Mouse (Mus musculus): Measurements from ENCODE around the gene Myom1. TPM values are rescaled to one million over a fixed set of nuclear protein-coding genes. Genes with fewer than 3 reads are reported as not detected.

Myom1 gene
- polyA plus RNA-seq, 1 experiment from 2014 or later: 3.0 TPM

DNA sequence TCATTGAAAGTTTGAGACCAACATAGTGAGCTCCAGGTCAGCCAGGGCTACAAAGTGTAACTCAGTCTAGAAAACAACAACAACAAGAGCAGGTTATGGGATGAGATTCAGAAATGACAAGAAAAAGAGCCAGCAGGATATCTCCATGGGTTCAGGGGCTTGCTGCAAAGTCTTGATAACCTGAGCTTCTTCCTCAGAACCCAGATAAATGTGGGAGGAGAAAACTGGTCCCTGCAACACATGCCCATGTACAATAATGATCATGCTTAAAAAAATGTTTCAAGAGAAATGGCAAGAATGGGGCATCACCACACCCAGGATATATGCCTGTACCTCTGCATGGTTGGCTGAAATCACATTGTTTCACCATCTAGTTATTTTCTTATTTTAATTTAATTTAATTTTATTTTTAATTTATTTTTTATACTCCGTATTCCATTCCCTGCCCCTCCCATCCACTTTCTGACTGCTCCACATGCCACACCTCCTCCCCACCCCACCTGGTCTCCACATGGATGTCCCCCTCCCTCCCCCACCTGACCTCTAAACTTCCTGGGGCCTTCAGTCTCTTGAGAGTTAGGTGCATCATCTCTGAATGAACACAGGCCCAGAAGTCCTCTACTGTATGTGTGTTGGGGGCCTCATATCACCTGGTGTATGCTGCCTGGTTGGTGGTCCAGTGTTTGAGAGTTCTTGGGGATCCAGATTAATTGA is 143.0 kb downstream of the Myom1 start:
- DNase-seq (ENCODE audit: low spot score): no peak
- ATAC-seq (replicated peaks; ENCODE audit: low FRiP score, low read depth): no peak
- Histone ChIP-seq H3K27me3 (ENCODE audit: insufficient read depth, low read length) (no peaks in the 10 kb centered on the region), H3K27ac (no peak overlapping the region), H3K9ac (ENCODE audit: low read depth, low read length) (no peak overlapping the region), H3K36me3 (ENCODE audit: insufficient read depth, low read length) (no peaks in the 10 kb centered on the region), H3K4me2 (ENCODE audit: low read length) (no peak overlapping the region), H3K4me1 (replicated peaks; ENCODE audit: insufficient read depth, low read length) (no peaks in the 10 kb centered on the region), H3K9me3 (replicated peaks; ENCODE audit: low read length) (no peaks in the 10 kb centered on the region), H3K4me3 (replicated peaks; ENCODE audit: low read depth, low read length) (no peak overlapping the region)
- WGBS: 92% methylated on average over 1 of the region's 1 CpGs
- TF ChIP-seq CTCF (IDR thresholded peaks at IDR 0.05; ENCODE audit: low read depth): no peak

DNA sequence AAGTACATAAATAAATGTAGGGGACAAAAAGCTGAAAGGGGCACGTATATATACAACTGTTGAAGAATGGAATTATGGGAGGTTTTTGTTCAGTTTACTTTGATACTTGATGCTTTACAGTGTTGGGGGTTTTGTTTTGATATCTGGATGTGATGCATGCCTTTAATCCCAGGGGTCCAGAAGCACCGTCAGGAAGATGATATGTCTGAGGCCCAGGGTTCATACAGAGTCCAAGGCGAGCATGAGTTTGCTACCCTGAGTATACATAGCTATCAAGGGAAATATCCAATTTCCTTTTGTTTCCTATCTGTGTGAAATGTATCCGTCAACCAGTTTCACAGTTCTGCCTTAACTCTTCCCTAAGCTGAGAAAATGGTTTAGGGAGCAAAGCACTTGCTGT is 150.9 kb downstream of the Myom1 start:
- Histone ChIP-seq H3K4me2 (ENCODE audit: low read length) (no peak overlapping the region; the same call in 1 of the 2 replicates), H3K36me3 (ENCODE audit: insufficient read depth, low read length) (no peaks in the 10 kb centered on the region), H3K27ac (peak overlapping the region; percentile 70), H3K9me3 (replicated peaks; ENCODE audit: low read length) (no peaks in the 10 kb centered on the region), H3K9ac (ENCODE audit: low read depth, low read length) (no peak overlapping the region), H3K4me1 (replicated peaks; ENCODE audit: insufficient read depth, low read length) (peaks cover 12% of the 10 kb centered on the region), H3K27me3 (ENCODE audit: insufficient read depth, low read length) (no peaks in the 10 kb centered on the region), H3K4me3 (replicated peaks; ENCODE audit: low read depth, low read length) (no peak overlapping the region)
- no peak for TF ChIP-seq CTCF (IDR thresholded peaks at IDR 0.05; ENCODE audit: low read depth)
- no peak; the same call in 1 of the 2 replicates for ATAC-seq (replicated peaks; ENCODE audit: low FRiP score, low read depth)
- WGBS: 22% methylated on average over 4 of the region's 4 CpGs
- peak; percentile 79 for DNase-seq (ENCODE audit: low spot score)

- no peak for TF ChIP-seq CTCF (IDR thresholded peaks at IDR 0.05; ENCODE audit: low read depth)
- WGBS: 22% methylated on average over 1 of the region's 1 CpGs
- no peak for DNase-seq (ENCODE audit: low spot score)
These were observed 152.8 kb downstream of the Myom1 start for GRCm38 (mm10) chr17:71155271-71155670.

GRCm38 (mm10) chr17:71159152-71159567 is 156.7 kb downstream of the Myom1 start:
- ATAC-seq (replicated peaks; ENCODE audit: low FRiP score, low read depth): peak; percentile 89
- Histone ChIP-seq H3K36me3 (ENCODE audit: insufficient read depth, low read length) (no peaks in the 10 kb centered on the region), H3K9me3 (replicated peaks; ENCODE audit: low read length) (no peaks in the 10 kb centered on the region), H3K4me3 (replicated peaks; ENCODE audit: low read depth, low read length) (no peak overlapping the region), H3K4me1 (replicated peaks; ENCODE audit: insufficient read depth, low read length) (peaks cover 16% of the 10 kb centered on the region; the same call in 1 of the 2 replicates), H3K27ac (peak overlapping the region; percentile 84), H3K9ac (ENCODE audit: low read depth, low read length) (no peak overlapping the region), H3K27me3 (ENCODE audit: insufficient read depth, low read length) (no peaks in the 10 kb centered on the region), H3K4me2 (ENCODE audit: low read length) (no peak overlapping the region)
- DNase-seq (ENCODE audit: low spot score): peak; percentile 60
- no peak for TF ChIP-seq CTCF (IDR thresholded peaks at IDR 0.05; ENCODE audit: low read depth)
- WGBS: 21% methylated on average over 4 of the region's 4 CpGs

More at GRCm38 (mm10) chr17:71155271-71155670, 152.8 kb downstream of the Myom1 start:
- Histone ChIP-seq H3K27ac (no peak overlapping the region), H3K4me2 (ENCODE audit: low read length) (no peak overlapping the region), H3K27me3 (ENCODE audit: insufficient read depth, low read length) (no peaks in the 10 kb centered on the region), H3K4me1 (replicated peaks; ENCODE audit: insufficient read depth, low read length) (peaks cover 22% of the 10 kb centered on the region), H3K4me3 (replicated peaks; ENCODE audit: low read depth, low read length) (no peak overlapping the region), H3K9me3 (replicated peaks; ENCODE audit: low read length) (no peaks in the 10 kb centered on the region), H3K36me3 (ENCODE audit: insufficient read depth, low read length) (no peaks in the 10 kb centered on the region), H3K9ac (ENCODE audit: low read depth, low read length) (no peak overlapping the region)
- ATAC-seq (replicated peaks; ENCODE audit: low FRiP score, low read depth): no peak

DNA sequence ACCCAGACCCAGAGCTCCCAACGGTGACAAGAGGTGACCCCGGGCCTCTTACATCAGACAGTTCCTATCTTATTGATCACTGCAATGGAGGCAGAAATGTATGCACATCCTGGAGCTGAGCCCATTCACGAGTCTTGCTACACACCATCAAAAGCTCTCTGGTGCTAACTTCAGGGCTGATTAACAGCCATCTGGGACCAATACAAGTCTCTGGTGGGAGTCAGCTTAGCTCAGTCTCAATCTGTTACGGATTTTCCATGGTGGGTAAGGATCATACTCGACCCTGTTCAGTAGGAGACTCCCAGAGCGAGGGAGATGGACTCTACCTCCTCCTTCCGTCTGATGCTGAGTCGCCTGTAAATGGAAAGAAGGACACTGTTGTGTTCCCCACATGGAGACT is 157.3 kb downstream of the Myom1 start:
- Histone ChIP-seq H3K4me1 (replicated peaks; ENCODE audit: insufficient read depth, low read length) (peaks cover 16% of the 10 kb centered on the region; the same call in 1 of the 2 replicates), H3K4me2 (ENCODE audit: low read length) (no peak overlapping the region), H3K36me3 (ENCODE audit: insufficient read depth, low read length) (no peaks in the 10 kb centered on the region), H3K27ac (peak overlapping the region; percentile 84), H3K9me3 (replicated peaks; ENCODE audit: low read length) (no peaks in the 10 kb centered on the region), H3K9ac (ENCODE audit: low read depth, low read length) (no peak overlapping the region), H3K4me3 (replicated peaks; ENCODE audit: low read depth, low read length) (no peak overlapping the region), H3K27me3 (ENCODE audit: insufficient read depth, low read length) (no peaks in the 10 kb centered on the region)
- no peak for TF ChIP-seq CTCF (IDR thresholded peaks at IDR 0.05; ENCODE audit: low read depth)
- DNase-seq (ENCODE audit: low spot score): no peak
- 69% methylated on average over 8 of the region's 8 CpGs for WGBS
- no peak for ATAC-seq (replicated peaks; ENCODE audit: low FRiP score, low read depth)

DNA sequence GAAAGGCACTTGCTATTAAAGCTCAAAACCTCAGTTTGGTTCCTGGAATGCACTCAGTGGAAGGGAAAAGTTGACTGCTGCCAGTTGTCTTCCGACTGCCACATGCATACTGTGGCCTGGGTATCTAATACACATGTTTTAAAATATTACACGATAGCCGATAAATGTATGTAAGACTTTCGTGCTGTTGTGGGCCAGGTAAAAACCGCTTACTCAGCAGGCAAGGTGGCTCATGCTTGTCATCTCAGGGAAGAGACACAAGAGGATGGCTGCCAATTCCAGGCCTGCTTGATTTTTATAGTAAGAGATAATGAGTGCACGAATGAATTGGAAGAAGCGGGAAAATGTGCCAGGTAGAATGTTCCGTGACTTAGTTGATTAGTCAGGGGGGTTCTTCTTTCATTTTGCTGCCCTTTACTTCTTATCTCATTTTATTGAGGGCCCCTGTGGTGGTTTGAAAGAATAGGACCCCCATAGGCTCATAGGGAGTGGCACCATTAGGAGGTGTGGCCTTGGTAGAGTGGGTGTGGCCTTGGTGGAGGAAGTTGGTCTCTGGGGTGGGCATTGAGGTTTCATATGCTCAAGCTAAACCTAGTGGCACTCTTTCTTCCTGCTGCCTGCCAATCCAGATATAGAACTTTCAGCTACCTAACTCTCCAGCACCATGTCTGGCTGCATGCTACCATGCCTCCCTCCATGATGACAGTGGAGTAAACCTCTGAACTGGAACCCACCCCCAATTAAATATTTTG is 158.0 kb downstream of the Myom1 start:
- H3K9me3 ChIP-seq (replicated peaks; ENCODE audit: low read length): no peaks in the 10 kb centered on the region
- 94% methylated on average over 8 of the region's 8 CpGs for whole genome bisulfite sequencing
- DNase-seq (ENCODE audit: low spot score) (no peak), ATAC-seq (replicated peaks; ENCODE audit: low FRiP score, low read depth) (no peak)
- H3K4me1 ChIP-seq (replicated peaks; ENCODE audit: insufficient read depth, low read length): peaks cover 11% of the 10 kb centered on the region; the same call in 1 of the 2 replicates
- H3K27me3 ChIP-seq (ENCODE audit: insufficient read depth, low read length): no peaks in the 10 kb centered on the region
- H3K36me3 ChIP-seq (ENCODE audit: insufficient read depth, low read length): no peaks in the 10 kb centered on the region
- no peak for TF ChIP-seq CTCF (IDR thresholded peaks at IDR 0.05; ENCODE audit: low read depth)
- H3K4me3 ChIP-seq (replicated peaks; ENCODE audit: low read depth, low read length): no peak overlapping the region
- H3K27ac ChIP-seq: peak overlapping the region; percentile 84; the same call in 1 of the 2 replicates
- no peak overlapping the region for H3K4me2 ChIP-seq (ENCODE audit: low read length)
- no peak overlapping the region for H3K9ac ChIP-seq (ENCODE audit: low read depth, low read length)

Measured in kidney, postnatal 0 days (tissue).